Mouse (Mus musculus): ENCODE results near the gene Scd4. TPM values are rescaled to one million over a fixed set of nuclear protein-coding genes. Genes with fewer than 3 reads are reported as not detected.

Scd4 gene
- under 1 TPM in 1 of 4 experiments, not detected in 3; 0.13 TPM for total RNA-seq (2022)

DNA sequence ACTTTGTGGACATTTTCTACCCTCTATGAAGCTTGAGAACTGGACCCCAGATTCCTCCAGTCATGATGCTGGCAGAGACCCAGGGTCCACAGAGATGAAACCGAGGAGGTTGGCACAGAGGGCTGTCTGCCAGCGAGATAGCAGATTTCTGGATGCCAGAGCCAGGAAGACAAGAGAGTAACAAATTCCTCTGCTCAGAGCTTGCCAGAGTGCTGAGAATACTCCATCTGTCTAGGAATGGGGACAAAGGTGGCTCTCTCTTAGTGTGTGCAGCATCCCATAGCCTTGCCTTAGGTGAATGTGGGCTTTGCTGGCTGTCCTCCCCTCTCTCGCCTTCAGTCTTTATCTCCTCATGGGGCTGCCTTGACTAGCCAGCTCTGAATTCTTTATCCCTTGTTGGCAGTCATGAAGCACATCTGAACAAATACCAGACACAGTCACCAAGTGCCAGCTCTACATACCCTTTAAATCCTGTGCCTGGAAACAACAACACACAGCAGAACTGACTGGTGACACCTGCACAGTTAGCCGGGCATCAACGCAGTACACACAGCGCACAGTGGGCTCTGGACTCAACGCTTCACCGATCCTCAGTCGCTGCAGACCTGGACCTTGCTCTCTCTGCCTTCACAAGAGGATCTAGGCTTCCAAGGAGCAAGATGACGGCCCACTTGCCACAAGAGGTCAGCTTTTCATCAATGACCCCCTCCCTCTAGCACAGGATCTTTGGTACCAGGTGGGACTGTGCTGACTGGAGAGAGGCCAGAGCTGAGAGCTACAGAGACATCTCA is at the start of gene Scd4:
Gene Scd4 (plus strand): TSS at position 260 of the 791 bp plus-strand sequence.
- DNase-seq (ENCODE audit: low spot score in 2 of 2): no peak

DNA sequence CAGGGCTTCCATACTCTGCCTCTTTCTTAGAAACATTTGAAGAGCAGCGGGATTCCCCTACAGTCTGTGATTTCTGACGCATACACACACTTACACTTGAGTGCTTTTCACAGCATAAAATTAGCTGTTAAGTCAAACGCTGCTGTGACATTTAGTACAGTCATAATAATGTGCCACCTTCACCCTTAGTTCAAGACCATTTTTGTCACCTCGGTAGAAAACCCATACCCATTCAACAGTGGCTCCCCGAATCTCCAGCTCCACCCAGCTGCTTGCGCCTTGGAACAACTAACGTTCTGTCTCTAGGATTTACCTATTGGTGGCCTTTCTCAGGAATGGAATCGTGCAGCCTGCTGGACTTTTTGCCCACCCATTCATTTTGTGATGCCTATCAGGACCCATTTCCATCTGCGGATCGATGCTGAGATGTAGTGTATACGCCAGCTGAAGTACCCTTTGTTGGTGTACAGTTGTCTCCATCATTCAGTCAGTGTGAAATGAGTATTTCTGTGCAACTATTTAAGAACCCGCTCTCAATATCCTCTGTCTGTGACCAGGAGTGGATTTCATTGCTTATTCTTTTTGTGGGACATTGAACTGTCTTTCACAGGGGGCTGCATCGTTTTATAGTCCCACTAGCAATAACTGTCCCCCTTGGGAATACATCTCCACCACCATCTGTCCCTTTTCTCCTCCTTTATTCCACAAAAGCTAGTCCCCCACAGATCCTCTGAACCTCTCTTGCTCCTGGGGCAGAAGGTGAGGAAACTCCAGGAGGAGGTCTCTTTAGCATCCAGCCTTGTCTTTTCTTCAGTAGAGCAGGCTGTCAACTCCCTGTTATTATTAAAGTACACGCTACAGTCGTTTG is 49.5 kb upstream of the Scd4 start:
- DNase-seq (ENCODE audit: low spot score in 2 of 2): no peak

DNA sequence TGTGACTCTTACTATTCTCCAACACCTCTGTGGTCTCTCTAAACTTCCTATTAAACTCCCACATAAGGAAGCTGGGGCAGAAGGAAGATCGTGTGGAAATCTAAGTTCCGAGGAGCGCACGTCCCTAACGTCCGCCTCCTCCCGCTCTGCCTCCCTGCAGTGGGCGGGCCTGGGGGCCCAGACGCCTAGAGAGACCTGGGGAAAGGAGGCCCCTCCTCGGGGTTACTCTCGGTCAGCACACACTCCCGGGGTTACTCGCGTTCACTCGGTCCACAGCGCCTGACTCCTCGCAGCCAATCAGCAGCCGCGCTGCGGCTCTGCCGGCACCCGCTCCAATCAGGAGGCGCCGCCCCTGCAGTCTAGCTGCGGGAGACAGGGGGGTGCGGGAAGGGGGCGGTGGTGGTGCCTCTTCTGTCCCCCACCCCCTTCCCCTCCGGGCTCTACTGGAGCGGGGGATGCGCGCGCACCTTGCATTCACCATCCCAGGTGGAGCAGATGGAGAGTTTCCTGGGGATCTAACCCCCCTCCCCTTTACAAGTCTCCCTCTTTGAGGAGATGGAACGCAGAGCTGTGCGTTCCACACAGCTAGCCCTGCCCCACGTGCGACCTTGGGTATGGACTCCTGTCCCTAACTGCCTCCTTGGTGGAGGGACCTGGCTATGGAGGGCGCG is 48.7 kb upstream of the Scd4 start:
- DNase-seq (ENCODE audit: low spot score in 2 of 2): peak; percentile 72 to 81

DNA sequence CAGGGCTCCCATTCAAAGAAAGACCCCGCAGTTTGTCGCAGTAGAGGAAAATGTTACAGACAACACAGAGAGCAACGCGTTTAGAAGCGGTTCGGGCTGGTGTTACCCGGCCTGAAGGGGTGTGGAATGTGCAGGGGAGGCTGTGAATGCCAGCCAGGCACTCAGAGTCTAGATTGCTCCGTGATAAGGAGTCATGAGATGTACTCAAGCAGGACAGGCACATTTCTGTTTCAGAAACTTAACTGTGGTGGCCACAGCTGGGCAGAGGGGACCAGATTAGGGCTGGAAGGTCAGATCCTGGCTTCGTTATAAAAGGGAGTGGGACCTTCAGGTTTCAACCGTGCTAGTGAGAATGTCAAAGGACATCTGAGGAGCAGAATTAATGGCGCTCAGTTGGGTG is 48.2 kb upstream of the Scd4 start:
- DNase-seq (ENCODE audit: low spot score in 2 of 2): no peak

DNA sequence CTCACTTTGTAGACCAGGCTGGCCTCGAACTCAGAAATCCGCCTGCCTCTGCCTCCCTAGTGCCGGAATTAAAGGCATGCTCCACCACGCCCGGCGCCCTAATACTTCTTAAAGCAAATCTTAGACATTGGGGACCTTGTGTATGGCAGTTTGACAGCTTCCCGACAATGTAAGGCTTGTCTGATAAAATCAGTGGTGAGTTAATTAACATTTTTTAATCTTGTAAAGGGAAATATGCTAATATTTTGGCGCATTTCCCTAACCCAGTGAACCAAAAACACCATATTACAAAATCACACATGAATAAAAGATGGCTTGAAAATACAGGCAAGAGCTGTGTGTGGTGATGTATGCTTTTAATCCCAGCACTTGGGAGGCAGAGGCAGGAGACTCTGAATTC is 47.3 kb upstream of the Scd4 start:
- no peak for DNase-seq (ENCODE audit: low spot score in 2 of 2)

DNA sequence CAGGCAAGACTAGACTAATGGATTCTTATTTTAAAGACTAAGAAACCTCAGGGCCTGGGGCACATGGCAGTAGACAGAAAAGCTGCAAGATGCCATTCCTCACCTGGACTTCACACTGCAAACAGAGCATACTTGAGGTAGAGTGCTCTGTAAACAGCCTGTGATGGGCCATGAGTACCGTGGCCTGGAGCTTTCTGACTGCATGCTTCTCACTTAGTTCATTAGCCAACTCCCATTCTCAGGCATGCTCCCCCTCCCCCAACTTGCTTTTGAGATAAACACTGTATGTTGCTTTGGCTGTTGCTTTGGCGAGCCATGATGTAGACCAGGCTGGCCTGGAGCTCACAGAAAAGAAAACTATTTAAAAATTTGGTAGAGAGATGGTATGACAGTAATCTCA is 46.8 kb upstream of the Scd4 start:
- DNase-seq (ENCODE audit: low spot score in 2 of 2): no peak

DNA sequence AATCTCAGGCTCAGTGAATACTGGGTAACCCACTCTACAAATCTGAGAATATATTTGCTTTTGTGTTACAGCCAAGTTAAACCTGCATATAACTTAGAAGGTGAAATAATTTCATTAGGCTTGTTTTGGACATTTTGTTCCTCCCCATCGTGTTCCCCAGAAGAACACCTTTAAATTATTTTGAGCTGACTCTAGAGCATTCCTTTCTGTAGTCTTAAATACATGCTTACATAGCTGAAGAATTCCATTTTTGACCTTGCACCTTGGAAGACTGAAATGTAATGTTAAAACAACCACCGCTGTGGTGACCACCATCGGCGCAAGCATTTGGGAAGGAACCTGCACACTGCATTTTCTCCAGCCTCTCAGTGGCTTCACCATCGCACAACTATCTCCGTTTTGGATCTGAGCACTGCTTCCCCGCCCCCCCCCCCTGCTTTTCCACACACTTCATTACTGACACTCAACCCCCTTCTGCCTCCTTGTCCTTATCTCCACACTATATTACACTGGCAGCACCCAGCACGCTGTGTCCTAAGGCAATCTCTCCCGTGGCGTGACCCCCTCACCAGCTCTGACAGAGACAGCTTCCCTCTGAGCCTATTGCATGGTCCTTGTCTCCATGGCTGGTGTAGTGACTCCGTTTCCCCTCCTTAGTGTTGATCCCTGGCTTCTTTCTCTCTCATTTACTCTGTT is 45.3 kb upstream of the Scd4 start:
- no peak for DNase-seq (ENCODE audit: low spot score in 2 of 2)

DNA sequence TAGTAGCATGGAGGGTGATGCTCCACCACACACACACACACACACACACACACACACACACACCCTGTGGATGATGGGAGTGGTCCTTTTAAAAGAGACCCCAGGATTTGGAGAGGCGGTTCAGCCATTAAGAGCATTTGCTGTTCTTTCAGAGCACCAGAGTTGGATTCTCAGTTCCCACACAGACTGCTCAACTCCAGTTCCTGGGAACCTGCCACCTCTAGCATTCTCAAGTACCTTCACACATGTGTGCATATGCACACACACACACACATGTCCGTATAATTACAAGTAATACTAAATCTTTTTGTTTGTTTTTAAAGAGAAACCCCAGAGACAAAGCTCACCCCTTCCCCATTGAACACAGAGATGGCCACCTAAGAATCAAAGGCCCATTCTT is 40.8 kb upstream of the Scd4 start:
- DNase-seq (ENCODE audit: low spot score in 2 of 2): no peak

DNA sequence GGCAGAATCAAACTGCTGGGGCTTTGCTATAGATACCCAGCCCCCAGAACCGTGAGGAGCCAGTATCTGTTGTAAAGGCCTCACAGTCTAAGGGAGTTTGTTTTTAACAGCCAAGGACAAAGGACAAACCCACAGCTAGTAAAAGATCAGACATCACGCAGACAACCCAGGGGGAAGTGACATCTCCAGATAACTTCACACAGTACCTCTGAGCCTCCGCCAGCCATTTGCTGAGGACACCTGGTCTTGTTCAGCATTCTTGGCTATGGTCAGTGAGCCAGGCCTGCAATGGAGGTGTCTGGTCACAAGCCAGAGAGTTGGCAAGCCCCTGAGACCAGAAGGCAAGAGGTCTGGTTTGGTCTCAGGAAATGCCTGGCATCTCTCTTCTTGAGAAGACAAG is 40.4 kb upstream of the Scd4 start:
- DNase-seq (ENCODE audit: low spot score in 2 of 2): no peak

DNA sequence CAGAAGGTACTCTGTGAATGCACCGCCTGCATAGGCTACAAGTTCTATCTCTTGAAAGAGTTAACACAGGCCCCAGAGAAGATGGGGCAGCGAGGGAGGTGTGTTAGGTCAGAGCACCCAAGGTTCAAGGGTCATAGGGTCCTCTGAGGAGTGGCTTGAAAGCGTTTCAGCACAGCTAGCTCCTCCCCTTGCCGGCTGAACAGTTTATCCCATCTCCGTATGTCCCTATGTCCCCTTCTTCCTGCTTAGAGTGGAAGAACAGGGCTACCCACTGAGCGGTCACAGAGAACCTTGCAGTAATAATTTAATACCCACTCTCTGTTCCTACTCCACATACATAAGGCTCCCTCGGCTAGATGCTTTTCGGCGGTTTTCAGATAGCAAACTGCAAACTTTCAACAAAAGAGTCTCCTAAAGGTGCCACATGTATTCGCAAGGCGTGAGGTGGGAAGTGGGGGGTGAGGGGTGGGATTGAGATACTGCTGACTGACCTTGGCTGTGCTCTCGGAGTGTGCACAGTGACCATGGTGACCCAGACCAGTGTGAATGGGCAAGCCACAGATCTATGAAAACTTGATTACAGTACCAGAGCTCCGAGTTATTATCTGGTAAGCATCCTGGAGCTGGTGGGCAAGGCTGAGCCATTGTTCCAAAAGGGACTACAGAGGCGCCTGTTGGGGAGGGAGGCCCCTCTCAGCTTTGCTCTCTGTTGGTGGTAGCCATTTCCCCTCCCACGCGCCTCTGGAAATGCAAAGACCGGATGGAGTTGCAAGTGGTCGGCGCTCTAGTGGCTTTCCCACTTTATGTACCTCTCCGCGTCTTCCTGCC is 39.7 kb upstream of the Scd4 start, which contains the start of gene Scd2:
Gene Scd2 (plus strand): TSS at position 734 of the 828 bp plus-strand sequence.
- no peak for DNase-seq (ENCODE audit: low spot score in 2 of 2)

DNA sequence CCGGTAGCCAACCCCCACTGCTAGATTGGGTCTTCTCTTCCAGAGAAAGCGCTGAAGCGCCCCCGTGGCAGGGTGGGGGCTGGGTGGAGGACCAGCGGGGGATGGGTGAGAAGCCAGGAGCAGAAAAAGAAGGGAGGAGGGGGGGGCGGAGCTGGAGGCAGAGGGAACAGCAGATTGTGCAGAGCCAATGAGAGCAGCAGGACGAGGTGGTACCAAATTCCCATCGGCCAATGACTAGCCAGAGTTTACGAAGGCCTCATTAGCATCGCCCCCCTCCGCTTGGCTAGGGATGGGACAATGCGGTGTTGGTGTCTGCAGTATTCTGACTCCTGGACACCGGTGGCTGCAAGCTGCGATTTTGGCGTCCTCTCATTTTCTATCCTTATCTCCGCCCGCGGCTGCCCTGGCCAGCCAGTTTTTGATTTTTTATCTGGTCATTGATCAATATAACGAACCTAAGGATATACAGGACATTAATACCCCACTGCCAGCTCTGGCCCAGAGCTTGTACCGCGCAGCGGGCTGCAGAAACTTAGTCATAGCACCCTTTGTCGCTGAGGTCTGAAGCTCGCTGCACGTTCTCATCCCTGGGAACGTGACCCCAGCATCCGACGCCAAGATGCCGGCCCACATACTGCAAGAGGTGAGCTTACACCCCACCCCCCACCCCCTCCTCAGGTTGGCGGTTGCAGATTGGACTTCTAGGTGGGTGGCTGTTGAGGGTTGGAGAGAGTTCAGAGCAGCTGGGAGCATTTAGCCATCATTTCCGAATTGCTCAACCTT is 38.9 kb upstream of the Scd4 start:
- peak; percentile 65 to 71 for DNase-seq (ENCODE audit: low spot score in 2 of 2)

DNA sequence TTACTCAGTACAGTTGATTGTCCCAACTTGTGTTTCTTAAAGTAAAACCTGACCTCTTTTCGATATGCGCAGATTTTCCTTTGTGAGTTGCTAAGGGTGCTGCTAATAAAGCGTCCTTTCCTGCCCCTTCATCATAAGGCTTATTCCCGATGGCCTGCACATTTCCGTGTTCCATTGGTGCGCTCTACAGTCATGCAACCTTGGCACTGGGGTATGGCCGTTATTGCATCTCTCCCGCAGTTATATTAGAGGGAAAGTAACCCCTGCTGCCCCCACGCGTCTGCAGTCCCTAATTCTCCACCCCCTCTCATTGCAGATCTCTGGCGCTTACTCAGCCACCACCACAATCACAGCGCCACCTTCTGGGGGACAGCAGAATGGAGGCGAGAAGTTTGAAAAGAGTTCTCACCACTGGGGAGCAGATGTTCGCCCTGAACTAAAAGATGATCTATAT is 38.3 kb upstream of the Scd4 start:
- DNase-seq (ENCODE audit: low spot score in 2 of 2): peak; percentile 65 to 70

DNA sequence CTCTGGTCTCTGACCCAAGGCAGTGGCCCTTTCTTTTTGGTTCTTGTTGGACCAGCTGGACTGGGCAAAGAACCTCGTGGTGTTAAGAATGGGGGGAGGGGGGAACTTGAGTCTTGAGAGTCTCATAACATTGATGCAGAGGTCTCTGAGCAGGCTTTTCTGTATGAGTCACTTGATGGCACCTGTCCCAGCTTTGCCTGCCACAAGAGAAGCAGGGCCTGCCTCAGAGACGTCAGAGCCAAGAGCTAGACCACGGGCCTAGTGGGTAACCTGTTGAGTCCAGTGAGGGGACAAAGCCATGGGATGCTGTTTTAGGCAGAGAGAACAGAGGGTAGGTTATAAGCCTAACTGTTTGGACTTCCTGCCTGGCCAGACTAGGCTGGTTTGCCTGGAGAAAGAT is 37.6 kb upstream of the Scd4 start:
- no peak for DNase-seq (ENCODE audit: low spot score in 2 of 2)

DNA sequence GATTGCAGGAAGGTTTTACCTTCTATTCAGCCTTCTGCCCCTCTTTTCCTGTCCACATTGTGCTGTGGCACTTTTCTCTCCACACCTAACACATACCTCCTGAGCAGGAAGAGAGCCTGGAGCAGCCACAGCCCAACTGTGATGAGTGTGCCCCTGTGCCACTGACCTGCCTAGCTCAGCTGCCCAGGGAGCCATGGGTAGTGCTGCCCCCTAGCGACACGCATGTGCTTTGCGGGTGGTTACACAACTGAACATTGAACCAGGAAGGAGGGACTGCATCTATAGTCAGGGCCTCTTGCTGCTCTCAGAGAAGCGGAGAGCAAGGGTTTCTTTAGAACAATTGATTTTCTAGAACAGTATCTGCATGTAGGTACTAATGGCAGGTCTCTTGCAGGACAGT is 37.2 kb upstream of the Scd4 start:
- DNase-seq (ENCODE audit: low spot score in 2 of 2): peak; percentile 63 to 67

DNA sequence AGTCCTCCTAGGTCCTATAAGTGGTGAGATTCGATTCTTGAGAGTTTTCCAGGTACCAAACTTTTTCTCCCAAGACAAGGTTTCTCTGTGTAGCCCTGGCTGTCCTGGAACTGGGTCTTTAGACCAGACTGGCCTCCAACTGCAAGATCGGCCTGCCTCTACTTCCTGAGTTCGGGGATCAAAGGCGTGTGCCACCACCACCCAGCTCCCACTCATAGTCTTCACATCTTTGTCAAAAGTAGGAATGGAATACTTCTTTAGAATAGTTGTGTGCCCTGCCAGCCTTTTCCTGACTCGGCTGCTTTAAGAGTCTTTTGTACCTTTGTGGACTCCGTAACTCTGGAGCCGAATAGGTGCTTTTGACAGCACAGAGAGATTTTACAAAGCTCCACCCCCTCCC is 36.7 kb upstream of the Scd4 start:
- DNase-seq (ENCODE audit: low spot score in 2 of 2): no peak

DNA sequence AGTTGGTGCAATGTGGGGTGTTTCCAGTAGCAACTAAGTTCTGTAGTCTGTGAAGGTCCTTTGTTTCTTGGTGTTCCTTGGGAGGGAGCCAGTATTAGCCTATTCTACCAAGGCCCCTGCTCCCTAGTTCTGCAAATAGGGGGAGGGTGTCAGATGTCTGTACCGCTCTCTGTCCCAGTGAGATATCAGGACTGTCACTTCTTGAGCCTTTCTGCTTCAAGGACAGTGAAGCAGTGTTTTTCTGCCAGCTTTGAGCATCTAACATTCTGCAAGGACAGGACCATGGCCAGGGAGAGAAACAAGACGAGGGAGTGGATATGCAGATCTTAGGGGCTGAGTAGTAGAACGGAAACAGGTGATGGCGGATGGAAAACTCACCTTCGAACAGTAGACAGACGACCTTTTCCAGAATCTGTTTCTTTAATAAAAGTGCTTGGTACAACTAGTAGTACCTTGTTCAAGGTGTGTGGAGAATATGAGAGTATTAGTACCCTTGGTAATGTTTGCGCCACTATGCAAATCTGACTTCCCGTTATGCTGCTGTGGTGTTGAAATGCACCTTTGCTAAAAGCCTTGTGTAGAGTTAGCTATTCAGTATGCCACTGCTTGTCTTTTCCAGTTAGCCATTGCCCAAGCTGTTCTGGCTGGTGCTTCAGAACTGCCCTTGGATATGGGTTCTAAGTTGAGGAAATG is 35.7 kb upstream of the Scd4 start:
- DNase-seq (ENCODE audit: low spot score in 2 of 2): no peak

DNA sequence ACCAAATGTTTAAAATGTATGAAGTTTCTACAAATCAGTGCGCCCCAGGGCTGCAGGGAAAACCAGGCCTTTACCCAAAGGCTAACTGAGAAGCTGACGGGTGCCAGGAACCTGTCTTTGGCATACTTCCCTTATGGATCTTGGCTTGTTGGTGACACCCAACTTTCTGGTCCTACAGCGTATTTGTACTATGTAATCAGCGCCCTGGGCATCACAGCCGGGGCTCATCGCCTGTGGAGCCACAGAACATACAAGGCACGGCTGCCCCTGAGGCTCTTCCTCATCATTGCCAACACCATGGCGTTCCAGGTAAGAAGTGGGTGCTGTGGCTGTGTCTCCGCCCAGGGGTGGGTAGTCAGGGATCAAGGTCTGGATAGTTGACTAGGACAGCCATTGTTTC is 35.0 kb upstream of the Scd4 start:
- DNase-seq (ENCODE audit: low spot score in 2 of 2): no peak

DNA sequence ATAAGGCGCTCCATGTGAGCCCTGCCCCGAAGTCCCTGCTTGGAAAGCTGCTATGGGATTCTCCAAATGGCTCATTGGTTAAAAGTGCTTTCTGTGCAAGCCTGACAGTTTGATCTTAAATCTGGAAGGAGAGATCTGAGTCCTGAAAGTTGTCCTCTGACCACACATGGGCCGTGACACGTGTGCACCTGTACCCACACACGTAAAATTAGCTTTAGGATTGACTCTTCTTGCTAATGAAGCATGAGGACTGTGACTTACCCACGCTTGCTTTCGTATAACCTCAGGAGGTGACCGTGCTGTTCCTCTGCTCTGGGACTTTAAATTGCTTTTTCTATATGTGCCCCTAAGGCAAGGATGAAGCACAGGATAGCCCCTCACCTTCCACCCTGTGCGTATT is 33.8 kb upstream of the Scd4 start:
- DNase-seq (ENCODE audit: low spot score in 2 of 2): no peak

DNA sequence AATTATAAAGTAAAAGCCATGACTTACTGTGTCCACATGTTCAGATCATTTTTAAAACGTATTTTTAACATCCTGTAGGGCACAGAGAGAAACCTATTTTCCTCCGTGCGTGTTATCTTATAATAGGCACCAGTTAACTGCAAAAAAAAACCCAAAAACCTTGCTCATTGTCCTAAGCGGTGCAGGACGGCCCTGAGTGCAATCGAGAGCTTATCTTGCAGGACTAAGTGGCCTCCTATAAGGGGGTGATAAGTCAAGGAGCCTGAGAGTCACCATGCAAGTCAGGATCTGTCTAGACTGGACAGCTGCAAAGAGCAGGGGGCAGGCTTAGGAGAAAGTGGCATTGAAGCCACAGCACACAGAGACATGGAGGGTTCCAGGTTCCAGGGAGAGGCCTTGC is 33.0 kb upstream of the Scd4 start:
- DNase-seq (ENCODE audit: low spot score in 2 of 2): no peak

All from gastrocnemius, adult 8-10 months (tissue).